Mouse (Mus musculus) testis, adult 2 months (tissue): ENCODE data around the gene Trpm8. TPM values are rescaled to one million over a fixed set of nuclear protein-coding genes. Genes with fewer than 3 reads are reported as not detected.

ENCODE experiments used
- H3K27ac ChIP-seq: fragments of 200-500 bp; 2 replicates; pipeline ENCODE4 v1.5.1; 2012; ENCODE audit warnings: low read depth, low read length; ENCODE audit not compliant: control insufficient read depth, insufficient read depth
- H3K27me3 ChIP-seq: fragments of 200-500 bp; 2 replicates; pipeline ENCODE4 v1.6.1; 2012; ENCODE audit warnings: mild to moderate bottlenecking, low read length, moderate library complexity; ENCODE audit not compliant: control insufficient read depth, insufficient read depth
- H3K36me3 ChIP-seq: fragments of 200-500 bp; 2 replicates; pipeline ENCODE4 v1.6.1; 2012; ENCODE audit warnings: mild to moderate bottlenecking, low read length; ENCODE audit not compliant: control insufficient read depth, insufficient read depth
- H3K4me1 ChIP-seq: fragments of 200-500 bp; 2 replicates; pipeline ENCODE4 v1.6.1; 2012; ENCODE audit warnings: low read length; ENCODE audit not compliant: control insufficient read depth, insufficient read depth
- H3K4me3 ChIP-seq: fragments of 200-500 bp; 2 replicates; pipeline ENCODE4 v1.5.1; 2012; ENCODE audit warnings: low read depth, mild to moderate bottlenecking, low read length, moderate library complexity, mixed read lengths; ENCODE audit not compliant: control insufficient read depth
- CTCF ChIP-seq: fragments of 200-500 bp; IDR thresholded peaks from 2 replicates; pipeline ENCODE4 v1.5.1; 2012; ENCODE audit warnings: low read depth, mild to moderate bottlenecking, inconsistent platforms, low read length, moderate library complexity; ENCODE audit not compliant: control insufficient read depth, insufficient read depth, insufficient replicate concordance
- POLR2A ChIP-seq: fragments of 200-500 bp; IDR thresholded peaks from 2 replicates; pipeline ENCODE4 v1.6.1; 2012; ENCODE audit warnings: low read depth, mild to moderate bottlenecking, inconsistent platforms, low read length, moderate library complexity; ENCODE audit not compliant: control insufficient read depth
- polyA plus RNA-seq: library from polyadenylated mRNA; depleted of rRNA; stranded (reverse); fragments of >200 nt; gene quantifications from 2 replicates; pipeline ENCODE4 v1.2.3, GENCODE M21; 2012

Trpm8 gene
- polyA plus RNA-seq, 1 experiment: 4.7 TPM

DNA sequence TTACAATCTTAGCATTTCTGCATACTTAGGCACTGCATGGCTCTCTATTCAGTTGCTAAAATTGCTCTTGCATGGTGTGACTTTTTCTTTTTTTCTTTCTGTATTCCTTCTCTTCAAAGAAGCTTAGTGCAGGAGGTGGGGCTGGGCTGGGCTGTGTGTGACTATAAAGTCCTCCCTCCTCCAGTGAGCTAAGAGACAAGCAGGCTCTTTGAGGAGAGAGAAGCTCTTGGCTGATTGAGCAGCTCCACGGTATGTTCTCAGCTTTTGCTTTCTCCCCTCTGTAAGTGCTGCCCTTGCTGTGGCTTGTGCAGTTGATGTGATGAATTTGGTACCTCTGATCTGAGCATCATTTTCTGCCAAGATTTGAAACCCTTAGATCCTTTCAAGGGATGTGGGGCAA is 29.1 kb downstream of the Trpm8 start:
- no peaks in the 10 kb centered on the region for H3K27me3 ChIP-seq
- H3K36me3 ChIP-seq: no peaks in the 10 kb centered on the region
- H3K27ac ChIP-seq: no peak overlapping the region
- no peak overlapping the region for H3K4me3 ChIP-seq
- H3K4me1 ChIP-seq: no peaks in the 10 kb centered on the region
- no peak for TF ChIP-seq POLR2A

DNA sequence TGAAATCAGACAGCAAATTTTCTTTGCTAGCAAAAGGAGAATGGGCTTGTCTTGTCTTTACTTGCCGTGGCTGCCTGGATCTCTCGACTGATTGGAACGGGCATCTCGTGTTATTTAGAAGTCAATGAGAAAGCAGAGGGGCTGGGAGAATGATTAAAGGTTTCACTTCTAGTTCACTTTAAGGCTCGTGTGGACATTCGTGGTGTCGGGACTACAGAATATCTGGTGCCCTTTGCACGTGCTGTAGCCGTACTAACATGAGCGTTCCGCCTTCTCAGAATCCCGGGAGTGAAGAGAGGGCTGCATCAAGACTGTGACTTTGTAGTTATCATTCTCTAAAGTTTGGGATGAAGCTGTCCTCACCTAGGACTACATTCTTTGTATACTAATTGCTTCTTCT is 29.7 kb downstream of the Trpm8 start:
- Histone ChIP-seq H3K4me1 (no peaks in the 10 kb centered on the region), H3K4me3 (no peak overlapping the region), H3K36me3 (no peaks in the 10 kb centered on the region), H3K27me3 (no peaks in the 10 kb centered on the region), H3K27ac (no peak overlapping the region)
- TF ChIP-seq CTCF (no peak), POLR2A (no peak)

DNA sequence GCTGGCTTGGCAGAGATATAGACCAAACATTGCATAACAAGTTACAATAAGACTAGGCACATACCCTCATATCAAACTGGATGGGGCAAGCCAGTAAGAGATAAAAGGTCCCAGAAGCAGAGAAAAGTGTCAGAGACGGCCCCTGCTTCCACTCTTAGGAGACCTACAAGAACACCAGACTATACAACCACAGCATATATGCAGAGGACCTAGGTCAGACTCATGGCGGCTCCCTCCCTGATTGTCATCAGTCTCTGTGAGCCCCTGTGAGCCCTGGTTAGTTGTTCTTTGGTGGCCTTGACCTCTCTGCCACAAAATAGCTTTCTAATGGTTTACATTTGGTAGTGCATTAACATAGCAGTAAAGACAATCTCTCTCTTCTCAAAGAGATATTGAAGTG is 31.6 kb downstream of the Trpm8 start:
- Histone ChIP-seq H3K27me3 (no peaks in the 10 kb centered on the region), H3K4me1 (no peaks in the 10 kb centered on the region), H3K27ac (no peak overlapping the region), H3K36me3 (no peaks in the 10 kb centered on the region), H3K4me3 (no peak overlapping the region)
- no peak for TF ChIP-seq CTCF
- TF ChIP-seq POLR2A: no peak

DNA sequence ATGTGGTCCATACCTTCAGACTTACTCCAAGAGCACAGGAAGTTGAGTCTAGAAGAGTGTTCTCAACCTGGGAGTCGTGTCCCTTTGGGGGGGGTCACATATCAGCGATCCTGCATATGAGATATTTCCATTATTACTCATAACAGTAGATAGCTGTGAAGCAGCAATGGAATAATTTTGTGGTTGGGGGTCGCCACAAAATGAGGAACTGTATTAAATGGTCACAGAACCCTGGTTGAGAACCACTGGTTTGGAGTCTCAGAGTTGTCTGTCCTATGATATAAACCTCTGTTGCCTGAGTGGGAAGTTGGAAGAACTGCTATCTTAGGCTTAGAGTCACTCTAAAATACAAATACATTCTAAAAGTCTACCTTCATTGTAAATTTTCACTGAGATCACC is 32.4 kb downstream of the Trpm8 start:
- H3K4me1 ChIP-seq: no peaks in the 10 kb centered on the region
- H3K4me3 ChIP-seq: no peak overlapping the region
- no peaks in the 10 kb centered on the region for H3K27me3 ChIP-seq
- H3K36me3 ChIP-seq: no peaks in the 10 kb centered on the region
- no peak for TF ChIP-seq POLR2A
- no peak for TF ChIP-seq CTCF
- H3K27ac ChIP-seq: no peak overlapping the region

DNA sequence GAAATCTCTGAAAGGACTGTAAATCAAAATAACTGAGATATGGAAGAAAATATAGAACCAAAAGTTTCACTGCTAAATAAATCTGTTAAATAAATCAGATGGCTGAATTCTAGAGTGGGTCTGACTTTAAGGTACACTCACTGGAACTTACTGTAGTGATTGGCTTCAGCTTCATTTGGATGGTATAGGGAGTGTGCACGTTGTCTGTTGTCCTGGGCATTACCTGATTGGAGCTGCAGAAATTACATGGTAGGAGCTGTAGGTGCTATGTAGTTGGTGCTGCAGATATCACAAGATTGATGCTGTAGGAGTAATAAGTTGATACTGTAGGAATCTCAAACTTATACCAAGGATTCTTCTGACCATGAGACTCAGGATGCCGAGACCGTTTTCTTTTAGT is 32.9 kb downstream of the Trpm8 start:
- Histone ChIP-seq H3K4me3 (no peak overlapping the region), H3K27me3 (no peaks in the 10 kb centered on the region), H3K36me3 (no peaks in the 10 kb centered on the region), H3K27ac (no peak overlapping the region), H3K4me1 (no peaks in the 10 kb centered on the region)
- no peak for TF ChIP-seq POLR2A
- TF ChIP-seq CTCF: no peak

DNA sequence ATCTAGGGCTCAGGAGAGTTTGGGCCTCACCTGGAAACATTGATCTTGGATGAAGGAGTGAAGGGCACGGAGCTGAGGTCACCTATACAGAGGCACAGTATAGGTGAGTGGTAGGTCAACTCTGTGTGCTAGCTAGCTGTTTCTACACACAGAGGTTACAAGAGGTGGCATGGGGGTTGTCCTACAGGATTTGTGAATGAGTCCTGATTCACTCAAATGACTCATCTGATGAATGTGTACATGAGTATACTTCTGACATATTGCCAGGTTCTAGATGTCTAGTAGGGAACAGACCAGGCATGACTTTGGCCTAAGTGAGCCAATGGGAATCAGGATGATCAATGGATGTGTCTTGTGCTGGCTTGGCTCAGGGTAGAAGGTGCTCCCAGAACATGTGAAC is 39.8 kb downstream of the Trpm8 start:
- TF ChIP-seq POLR2A (no peak), CTCF (no peak)
- Histone ChIP-seq H3K4me3 (no peak overlapping the region), H3K27me3 (no peaks in the 10 kb centered on the region), H3K36me3 (no peaks in the 10 kb centered on the region), H3K27ac (no peak overlapping the region), H3K4me1 (peaks cover 2% of the 10 kb centered on the region; the same call in 1 of the 2 replicates)

DNA sequence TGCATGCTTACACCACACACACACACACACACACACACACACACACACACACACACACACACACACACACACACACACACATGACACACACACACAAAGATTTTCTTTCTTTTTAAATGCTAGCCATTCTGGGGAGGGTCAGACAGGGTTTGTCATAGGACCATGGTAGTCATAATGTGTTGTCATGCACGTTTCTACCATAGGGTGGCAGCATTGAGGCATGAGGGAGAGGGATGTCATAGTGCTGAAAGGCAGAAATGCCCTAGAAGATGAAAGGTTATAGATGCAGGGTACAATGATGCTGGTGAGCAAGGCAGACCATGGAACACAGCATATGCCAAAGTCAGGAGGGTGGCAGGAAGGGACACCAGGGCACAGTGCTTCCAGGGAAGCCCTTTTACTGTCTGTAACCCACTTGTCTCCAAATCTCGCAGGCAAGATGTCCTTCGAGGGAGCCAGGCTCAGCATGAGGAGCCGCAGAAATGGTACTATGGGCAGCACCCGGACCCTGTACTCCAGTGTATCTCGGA is 41.1 kb downstream of the Trpm8 start:
- TF ChIP-seq CTCF (no peak), POLR2A (no peak)
- no peaks in the 10 kb centered on the region for H3K27me3 ChIP-seq
- no peak overlapping the region for H3K27ac ChIP-seq
- H3K36me3 ChIP-seq: no peaks in the 10 kb centered on the region
- peaks cover 2% of the 10 kb centered on the region; the same call in 1 of the 2 replicates for H3K4me1 ChIP-seq
- H3K4me3 ChIP-seq: no peak overlapping the region

DNA sequence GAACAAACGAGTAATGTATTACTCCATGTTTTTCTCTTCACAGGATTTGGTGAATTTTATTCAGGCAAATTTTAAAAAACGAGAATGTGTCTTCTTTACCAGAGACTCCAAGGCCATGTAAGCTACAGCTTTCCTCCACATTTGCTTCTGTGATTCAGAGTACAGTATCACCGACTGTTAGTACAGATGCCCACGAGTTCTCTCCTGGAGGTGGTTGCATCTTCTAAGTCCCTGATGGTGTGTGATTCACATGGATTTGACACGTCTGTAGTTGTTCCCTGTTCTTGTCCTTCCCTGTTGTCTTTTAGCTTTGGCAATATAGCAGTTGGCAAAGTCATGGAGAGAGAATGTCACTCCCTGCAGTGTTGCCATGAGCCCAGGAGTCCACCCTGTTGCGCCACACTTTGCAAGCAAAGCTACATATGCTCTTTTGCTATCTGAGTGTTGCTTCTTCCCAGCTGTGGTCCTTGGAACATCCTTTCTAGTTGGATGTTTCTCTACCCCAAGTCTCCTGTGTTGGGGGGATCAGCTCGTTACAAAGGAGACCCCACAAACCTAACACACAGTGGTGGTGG is 43.4 kb downstream of the Trpm8 start:
- H3K27me3 ChIP-seq: no peaks in the 10 kb centered on the region
- peaks cover 2% of the 10 kb centered on the region; the same call in 1 of the 2 replicates for H3K4me1 ChIP-seq
- TF ChIP-seq POLR2A: no peak
- TF ChIP-seq CTCF: no peak
- H3K36me3 ChIP-seq: no peaks in the 10 kb centered on the region
- H3K27ac ChIP-seq: no peak overlapping the region
- no peak overlapping the region for H3K4me3 ChIP-seq
